Mouse (Mus musculus) stomach, embryonic 15.5 days (tissue): Measurements from ENCODE around the gene Mgrn1. TPM values are rescaled to one million over a fixed set of nuclear protein-coding genes. Genes with fewer than 3 reads are reported as not detected.

ENCODE experiments used
- ATAC-seq: fragments of 200-750 bp; cut with Nextera tagmentation; 2 replicates; pipeline ENCODE4 v1.8.0; 2017; ENCODE audit warnings: low read depth, moderate number of reproducible peaks, moderate TSS enrichment; ENCODE audit not compliant: insufficient read depth, low FRiP score
- H3K27ac ChIP-seq: fragments of 300-500 bp; sonication (generic); 2 replicates; pipeline ENCODE4 v1.5.1; 2015; ENCODE audit warnings: mild to moderate bottlenecking, inconsistent platforms
- H3K27me3 ChIP-seq: fragments of 300-500 bp; sonication (generic); replicated peaks from 2 replicates; pipeline ENCODE4 v1.6.1; 2015; ENCODE audit warnings: inconsistent platforms
- H3K36me3 ChIP-seq: fragments of 300-500 bp; sonication (generic); 2 replicates; pipeline ENCODE4 v1.6.1; 2015; ENCODE audit warnings: inconsistent platforms
- H3K4me1 ChIP-seq: fragments of 300-500 bp; sonication (generic); 2 replicates; pipeline ENCODE4 v1.6.1; 2015; ENCODE audit warnings: inconsistent platforms
- H3K4me2 ChIP-seq: fragments of 300-500 bp; sonication (generic); 2 replicates; pipeline ENCODE4 v1.6.1; 2015; ENCODE audit warnings: mild to moderate bottlenecking, inconsistent platforms
- H3K4me3 ChIP-seq: fragments of 300-500 bp; sonication (generic); replicated peaks from 2 replicates; pipeline ENCODE4 v1.5.1; 2015; ENCODE audit warnings: inconsistent platforms
- H3K9ac ChIP-seq: fragments of 300-500 bp; sonication (generic); 2 replicates; pipeline ENCODE4 v1.6.1; 2015; ENCODE audit warnings: inconsistent platforms
- H3K9me3 ChIP-seq: fragments of 300-500 bp; sonication (generic); 2 replicates; pipeline ENCODE4 v1.6.1; 2016; ENCODE audit warnings: inconsistent platforms
- WGBS: fragments of 180-500 bp; shearing (Covaris S2); methylation state at CpG from one replicate; pipeline ENCODE4 v1.1.7; 2015; 5-methylcytosine and 5-hydroxymethylcytosine counted together
- polyA plus RNA-seq: library from polyadenylated mRNA; unstranded; fragments of >200 nt; fragmentation: Nextera tagmentation; extraction: Ambion mirVana; gene quantifications from 2 replicates; pipeline ENCODE4 v1.2.1, GENCODE M21; 2015

Mgrn1 gene
- polyA plus RNA-seq, 1 experiment from 2014 or later: 75.7 TPM

DNA sequence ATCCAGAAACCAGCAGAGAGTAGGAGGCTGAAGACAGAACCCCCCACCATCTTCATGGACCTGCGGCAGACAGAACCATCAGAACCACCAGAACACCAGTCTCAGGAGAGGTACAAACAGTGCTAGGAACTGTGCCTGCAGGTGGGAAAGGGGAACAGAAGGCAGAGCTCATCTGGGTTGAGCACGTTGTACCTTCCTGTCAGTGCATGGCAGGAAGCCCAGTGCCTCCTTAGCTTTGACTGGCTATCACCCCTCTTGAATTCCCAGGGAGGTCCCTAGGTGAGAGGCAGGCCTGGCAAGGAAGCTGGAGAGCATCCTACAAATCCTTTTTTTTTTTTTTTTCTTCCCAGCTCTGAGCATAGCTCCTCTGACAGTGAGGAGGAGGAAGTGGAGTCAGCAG is 90.1 kb downstream of the Mgrn1 start:
- Histone ChIP-seq H3K4me1 (no peaks in the 10 kb centered on the region), H3K9me3 (no peaks in the 10 kb centered on the region), H3K27ac (no peak overlapping the region), H3K4me2 (no peak overlapping the region), H3K4me3 (no peak overlapping the region), H3K36me3 (no peaks in the 10 kb centered on the region), H3K27me3 (no peaks in the 10 kb centered on the region), H3K9ac (no peak overlapping the region)
- 62% methylated on average over 2 of the region's 2 CpGs for WGBS
- ATAC-seq: no peak

GRCm38 (mm10) chr16:4978275-4979051 is 92.4 kb downstream of the Mgrn1 start:
- Histone ChIP-seq H3K4me1 (no peaks in the 10 kb centered on the region), H3K36me3 (no peaks in the 10 kb centered on the region), H3K9me3 (no peaks in the 10 kb centered on the region), H3K4me3 (no peak overlapping the region), H3K27me3 (no peaks in the 10 kb centered on the region), H3K9ac (no peak overlapping the region), H3K4me2 (no peak overlapping the region), H3K27ac (no peak overlapping the region)
- 43% methylated on average over 5 of the region's 5 CpGs for WGBS
- 0 out of 2 replicates have a peak, but pooled peaks have one; percentile 21 for ATAC-seq

DNA sequence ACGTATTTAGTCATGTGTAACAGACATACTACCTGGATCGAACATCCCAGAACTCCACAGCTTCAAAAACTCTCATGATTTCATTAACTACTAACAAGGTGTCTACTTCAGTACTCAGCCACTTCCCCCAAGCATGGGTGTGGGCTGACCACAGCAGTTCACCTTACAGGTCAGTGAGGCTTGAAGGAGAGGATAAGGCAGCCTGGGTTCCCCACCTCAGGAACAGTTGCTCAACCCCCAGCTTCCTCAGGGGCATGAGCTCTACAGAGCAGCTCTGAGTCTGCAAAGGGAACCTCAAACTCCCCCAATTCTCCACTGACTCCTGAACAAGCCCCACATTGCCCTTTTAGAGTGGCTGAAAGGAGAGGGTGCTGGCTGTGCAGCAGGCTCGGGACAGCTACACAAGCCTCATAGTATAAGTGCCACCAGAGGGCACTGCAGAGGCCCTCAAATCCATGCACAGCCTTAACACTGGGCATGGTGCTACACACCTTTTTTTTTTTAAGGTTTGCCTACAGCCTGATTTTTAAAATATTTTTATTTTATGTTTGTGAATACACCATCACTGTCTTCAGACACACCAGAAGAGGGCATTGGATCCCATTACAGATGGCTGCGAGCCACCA is 93.8 kb downstream of the Mgrn1 start:
- Histone ChIP-seq H3K4me1 (no peaks in the 10 kb centered on the region), H3K36me3 (no peaks in the 10 kb centered on the region), H3K4me3 (no peak overlapping the region), H3K9ac (no peak overlapping the region), H3K27ac (no peak overlapping the region), H3K9me3 (no peaks in the 10 kb centered on the region), H3K27me3 (no peaks in the 10 kb centered on the region), H3K4me2 (no peak overlapping the region)
- ATAC-seq: 0 out of 2 replicates have a peak, but pooled peaks have one; percentile 47
- 72% methylated on average over 4 of the region's 4 CpGs for WGBS

DNA sequence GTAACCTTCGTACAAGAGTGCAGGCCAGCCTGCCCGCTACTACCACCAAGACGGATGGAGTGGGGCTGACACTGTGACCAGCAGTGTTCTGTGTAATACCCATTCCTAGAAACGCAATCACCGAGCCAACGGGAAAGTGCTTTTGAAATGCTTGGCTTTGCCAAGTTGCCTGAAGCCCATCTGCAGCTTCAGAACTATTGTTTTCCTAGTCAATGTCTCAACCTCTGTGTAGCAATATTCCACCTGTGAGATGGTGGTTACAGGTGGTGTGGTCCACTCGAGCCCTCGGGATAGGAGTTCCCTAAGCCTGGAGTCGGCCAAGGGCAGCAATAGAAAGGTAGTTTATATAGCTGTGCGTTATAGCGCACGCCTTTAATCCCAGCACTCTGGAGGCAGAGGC is 98.7 kb downstream of the Mgrn1 start:
- Histone ChIP-seq H3K36me3 (no peaks in the 10 kb centered on the region), H3K9me3 (no peaks in the 10 kb centered on the region), H3K27me3 (no peaks in the 10 kb centered on the region), H3K4me3 (no peak overlapping the region), H3K4me2 (no peak overlapping the region), H3K4me1 (no peaks in the 10 kb centered on the region), H3K9ac (no peak overlapping the region), H3K27ac (no peak overlapping the region)
- ATAC-seq: no peak
- 85% methylated on average over 12 of the region's 12 CpGs for WGBS

Other genes with a start within 250 kb of the Mgrn1 start
- gene Vasn, start 246.3 kb upstream of the Mgrn1 start, polyA plus RNA-seq: 17.2 and 17.3 TPM in 2 replicates
- 68.4 and 77.6 TPM in 2 replicates for gene Dnaja3, start 246.3 kb upstream of the Mgrn1 start, polyA plus RNA-seq
- gene Coro7, start 206.5 kb upstream of the Mgrn1 start, polyA plus RNA-seq: 16.3 and 20.8 TPM in 2 replicates
- gene Nmral1, start 166.9 kb upstream of the Mgrn1 start, polyA plus RNA-seq: 52.6 and 63.4 TPM in 2 replicates
- 86.1 and 89.4 TPM in 2 replicates for gene Hmox2, start 159.9 kb upstream of the Mgrn1 start, polyA plus RNA-seq
- 73.1 and 82.1 TPM in 2 replicates for gene Cdip1, start 96.0 kb upstream of the Mgrn1 start, polyA plus RNA-seq
- gene 4930562C15Rik, start 50.8 kb upstream of the Mgrn1 start, polyA plus RNA-seq: 0.44 and 0.64 TPM in 2 replicates
- 34.9 and 37.7 TPM in 2 replicates for gene Ubald1, start 5.9 kb upstream of the Mgrn1 start, polyA plus RNA-seq
- gene Nudt16l1, start 52.5 kb downstream of the Mgrn1 start, polyA plus RNA-seq: 140 and 143 TPM in 2 replicates
- 48.7 and 53.0 TPM in 2 replicates for gene Anks3, start 78.0 kb downstream of the Mgrn1 start, polyA plus RNA-seq
- gene Sept12, start 111.6 kb downstream of the Mgrn1 start, polyA plus RNA-seq: not detected in 2 replicates
- 59.7 and 65.9 TPM in 2 replicates for gene Smim22, start 121.0 kb downstream of the Mgrn1 start, polyA plus RNA-seq
- 54.9 and 57.0 TPM in 2 replicates for gene Rogdi, start 127.3 kb downstream of the Mgrn1 start, polyA plus RNA-seq
- 118 and 138 TPM in 2 replicates for gene Glyr1, start 163.6 kb downstream of the Mgrn1 start, polyA plus RNA-seq
- 16.8 and 17.9 TPM in 2 replicates for gene Ubn1, start 163.8 kb downstream of the Mgrn1 start, polyA plus RNA-seq
- 15.5 and 28.2 TPM in 2 replicates for gene Ppl, start 246.2 kb downstream of the Mgrn1 start, polyA plus RNA-seq